Comparison of ENCODE assay signal across 39 mouse cellular contexts in the genomic region with DNA sequence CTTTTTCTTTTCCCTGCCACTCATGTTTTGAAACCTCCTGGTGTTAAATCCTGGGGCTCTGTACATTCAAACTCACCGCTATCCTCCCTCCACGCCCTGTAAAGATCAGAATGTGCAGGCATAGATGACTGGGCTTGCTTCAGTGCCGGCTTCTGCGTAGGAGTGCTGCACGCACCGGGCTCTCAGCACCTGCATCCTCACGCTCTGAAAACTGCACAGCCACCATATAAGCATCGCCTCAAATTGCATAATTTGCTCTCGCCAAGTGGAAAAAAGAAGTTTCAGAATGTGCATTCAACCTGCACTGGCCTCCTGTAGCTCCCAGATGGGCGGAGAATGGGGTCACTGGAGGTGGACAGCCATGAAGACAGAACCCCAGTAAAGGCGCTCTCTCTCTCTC. TPM values are rescaled to one million over a fixed set of nuclear protein-coding genes. Genes with fewer than 3 reads are reported as not detected.
DNase-seq lines count a peak whose midpoint lies in the region; ATAC-seq and TF ChIP-seq lines count a peak whose summit lies in the region.
"Had no signal": no experiment of that assay in that cellular context is flagged by ENCODE, and none has a peak within 500 bp of the region (broad histone marks: within the 10 kb centered on the region; RNA-seq: fewer than 3 reads in every experiment).

No protein-coding gene starts in this region.

- WGBS in kidney, postnatal 0 days, result 54% methylated on average over 11 of the region's 11 CpGs
- WGBS in kidney, embryonic 14.5 days, result 68% methylated on average over 11 of the region's 11 CpGs

- no peaks in the 10 kb centered on the region for H3K27me3 ChIP-seq in kidney, postnatal 0 days (ENCODE audit: insufficient read depth, low read length)
- H3K27me3 ChIP-seq in kidney, embryonic 14.5 days (ENCODE audit: control insufficient read depth, insufficient read depth, low read length), result no peaks in the 10 kb centered on the region
- H3K27me3 ChIP-seq: embryonic facial prominence, embryonic 15.5 days; forebrain, embryonic 12.5 days; intestine, embryonic 15.5 days; midbrain, embryonic 12.5 days; neural tube, embryonic 12.5 days had no signal

- H3K4me3 ChIP-seq in kidney, postnatal 0 days (replicated peaks; ENCODE audit: low read depth, low read length), result no peak overlapping the region
- no peak overlapping the region for H3K4me3 ChIP-seq in kidney, embryonic 14.5 days (ENCODE audit: low read length)
- no peak overlapping the region for H3K4me3 ChIP-seq in gastrocnemius, adult 2 months
- H3K4me3 ChIP-seq: embryonic facial prominence, embryonic 10.5 days; embryonic facial prominence, embryonic 15.5 days; forebrain, embryonic 12.5 days; intestine, embryonic 15.5 days; liver, embryonic 12.5 days; megakaryocyte, embryonic 14.5 days; midbrain, embryonic 12.5 days; myocyte; neural tube, embryonic 12.5 days had no signal

- intact Hi-C loops in gastrocnemius, adult 2 months (cut with DNase I), result no loop called here

- H3K27ac ChIP-seq in kidney, postnatal 0 days, result no peak overlapping the region
- no peak overlapping the region for H3K27ac ChIP-seq in kidney, embryonic 14.5 days (ENCODE audit: low read depth, low read length)
- H3K27ac ChIP-seq in gastrocnemius, adult 2 months, result no peak overlapping the region
- H3K27ac ChIP-seq: embryonic facial prominence, embryonic 10.5 days; embryonic facial prominence, embryonic 15.5 days; forebrain, embryonic 12.5 days; intestine, embryonic 15.5 days; liver, embryonic 12.5 days; midbrain, embryonic 12.5 days; neural tube, embryonic 12.5 days had no signal

- no peak for TF ChIP-seq CTCF in kidney, postnatal 0 days (IDR thresholded peaks at IDR 0.05; ENCODE audit: low read depth)
- TF ChIP-seq CTCF in gastrocnemius, adult 2 months (IDR thresholded peaks at IDR 0.05), result no peak

- ATAC-seq in kidney, postnatal 0 days (replicated peaks; ENCODE audit: low FRiP score, low read depth), result no peak
- no peak for ATAC-seq in kidney, embryonic 14.5 days (ENCODE audit: low FRiP score, low TSS enrichment)
- ATAC-seq in CD4-positive, CD25-positive, alpha-beta regulatory T cell, adult 4 months, result peak; percentile 48
- ATAC-seq: forebrain, postnatal 0 days; hindbrain, embryonic 16.5 days; intestine, embryonic 15.5 days; liver, embryonic 12.5 days; liver, postnatal 0 days had no signal

- no peaks in the 10 kb centered on the region for H3K36me3 ChIP-seq in kidney, postnatal 0 days (ENCODE audit: insufficient read depth, low read length)
- no peaks in the 10 kb centered on the region for H3K36me3 ChIP-seq in kidney, embryonic 14.5 days (ENCODE audit: control insufficient read depth, insufficient read depth, low read length)
- H3K36me3 ChIP-seq: embryonic facial prominence, embryonic 10.5 days; embryonic facial prominence, embryonic 15.5 days; forebrain, embryonic 12.5 days; intestine, embryonic 15.5 days; liver, embryonic 12.5 days; midbrain, embryonic 12.5 days; neural tube, embryonic 12.5 days had no signal

- H3K9me3 ChIP-seq in kidney, postnatal 0 days (replicated peaks; ENCODE audit: low read length), result no peaks in the 10 kb centered on the region
- H3K9me3 ChIP-seq in kidney, embryonic 14.5 days (ENCODE audit: control insufficient read depth, low read length), result no peaks in the 10 kb centered on the region
- H3K9me3 ChIP-seq: embryonic facial prominence, embryonic 10.5 days; embryonic facial prominence, embryonic 15.5 days; forebrain, embryonic 12.5 days; intestine, embryonic 15.5 days; liver, embryonic 12.5 days; midbrain, embryonic 12.5 days; neural tube, embryonic 12.5 days had no signal

- no peak overlapping the region for H3K4me2 ChIP-seq in kidney, postnatal 0 days (ENCODE audit: low read length)
- no peak overlapping the region for H3K4me2 ChIP-seq in kidney, embryonic 14.5 days (replicated peaks; ENCODE audit: low read depth, low read length)
- H3K4me2 ChIP-seq: embryonic facial prominence, embryonic 15.5 days; forebrain, embryonic 12.5 days; intestine, embryonic 15.5 days; liver, embryonic 12.5 days; midbrain, embryonic 12.5 days; neural tube, embryonic 12.5 days had no signal

- H3K4me1 ChIP-seq in kidney, postnatal 0 days (replicated peaks; ENCODE audit: insufficient read depth, low read length), result no peaks in the 10 kb centered on the region
- H3K4me1 ChIP-seq in kidney, embryonic 14.5 days (ENCODE audit: control insufficient read depth, insufficient read depth, low read length), result no peaks in the 10 kb centered on the region
- H3K4me1 ChIP-seq: embryonic facial prominence, embryonic 10.5 days; embryonic facial prominence, embryonic 15.5 days; forebrain, embryonic 12.5 days; intestine, embryonic 15.5 days; midbrain, embryonic 12.5 days; neural tube, embryonic 12.5 days had no signal

- DNase-seq in kidney, postnatal 0 days (ENCODE audit: low spot score), result peak; percentile 9
- DNase-seq in right cerebral cortex, adult 18-20 months, result peak; percentile 37
- no peak for DNase-seq in right cerebral cortex, postnatal 14 days
- DNase-seq in brain, adult 2 months (ENCODE audit: low read depth, low spot score), result peak; percentile 65
- DNase-seq in gastrocnemius, adult 2 months, result no peak
- no peak for DNase-seq in cerebellum, postnatal 10 days
- DNase-seq: adrenal gland, postnatal 25 days; cerebellum, adult 18-20 months; cerebellum, postnatal 25 days; forebrain, postnatal 0 days; gastrocnemius, postnatal 25 days; heart, adult 18-20 months; heart, postnatal 14 days; kidney, adult 8-10 months; kidney, postnatal 25 days; liver, postnatal 0 days; lung, postnatal 4 days; thymus, postnatal 4 days had no signal

- H3K9ac ChIP-seq in kidney, postnatal 0 days (ENCODE audit: low read depth, low read length), result no peak overlapping the region
- H3K9ac ChIP-seq in kidney, embryonic 14.5 days (ENCODE audit: low read depth, low read length), result no peak overlapping the region
- H3K9ac ChIP-seq: embryonic facial prominence, embryonic 15.5 days; forebrain, embryonic 12.5 days; forebrain, postnatal 0 days; intestine, embryonic 15.5 days; liver, embryonic 12.5 days; liver, postnatal 0 days; midbrain, embryonic 12.5 days; neural tube, embryonic 12.5 days had no signal

RNA-seq across cellular contexts. Expression of a gene that starts 35.9 kb away (rescaled TPM):
- polyA plus RNA-seq in kidney, postnatal 0 days (2015; fragmentation: Nextera tagmentation; extraction: Ambion mirVana), result not detected in 2 replicates
- polyA plus RNA-seq in kidney, embryonic 14.5 days (2014; fragmentation: Nextera tagmentation; extraction: Ambion mirVana), result not detected in 2 replicates
- polyA plus RNA-seq in CD4-positive, CD25-positive, alpha-beta regulatory T cell, adult 4 months (2017; shearing (Covaris generic)), result 1 to 10 TPM in 1 of 2 experiments, under 1 TPM in 1; 0.51 to 1.0 TPM
- not detected for total RNA-seq in gastrocnemius, adult 2 months (2021)
- total RNA-seq: adrenal gland, adult 18-20 months; adrenal gland, postnatal 25 days; gastrocnemius, postnatal 25 days; heart, adult 18-20 months; heart, postnatal 14 days; MEL; midbrain, postnatal 0 days had no signal
- polyA plus RNA-seq: brain, embryonic 14.5 days; embryonic facial prominence, embryonic 15.5 days; forebrain, embryonic 12.5 days; forebrain, postnatal 0 days; heart, embryonic 14.5 days; hindbrain, embryonic 11.5 days; hindbrain, embryonic 16.5 days; intestine, embryonic 15.5 days; limb, embryonic 14.5 days; liver, embryonic 12.5 days; liver, postnatal 0 days; lung, embryonic 16.5 days; midbrain, embryonic 12.5 days; midbrain, postnatal 0 days; myocyte; neural tube, embryonic 12.5 days; stomach, embryonic 14.5 days had no signal

RNA-seq across cellular contexts. Expression of a gene that starts 44.0 kb away (rescaled TPM):
- 7.7 and 8.0 TPM in 2 replicates for polyA plus RNA-seq in kidney, postnatal 0 days (2015; fragmentation: Nextera tagmentation; extraction: Ambion mirVana)
- 8.7 and 10.6 TPM in 2 replicates for polyA plus RNA-seq in kidney, embryonic 14.5 days (2014; fragmentation: Nextera tagmentation; extraction: Ambion mirVana)
- polyA plus RNA-seq in CD4-positive, CD25-positive, alpha-beta regulatory T cell, adult 4 months (2017; shearing (Covaris generic)), result 1 to 10 TPM; 4.6 to 9.5 TPM
- total RNA-seq in gastrocnemius, adult 2 months (2021), result under 1 TPM; 0.18 to 0.47 TPM

RNA-seq across cellular contexts. Expression of a gene that starts 44.2 kb away (rescaled TPM):
- 3.7 and 4.1 TPM in 2 replicates for polyA plus RNA-seq in kidney, postnatal 0 days (2015; fragmentation: Nextera tagmentation; extraction: Ambion mirVana)
- polyA plus RNA-seq in kidney, embryonic 14.5 days (2014; fragmentation: Nextera tagmentation; extraction: Ambion mirVana), result 1.2 and 3.7 TPM in 2 replicates
- under 1 TPM; 0.46 to 0.62 TPM for polyA plus RNA-seq in CD4-positive, CD25-positive, alpha-beta regulatory T cell, adult 4 months (2017; shearing (Covaris generic))
- under 1 TPM in 1 of 2 experiments, not detected in 1; 0.36 TPM for total RNA-seq in gastrocnemius, adult 2 months (2021)

Comparison
In these comparisons a context has a peak if more than half of its experiments do, and no peak if none do; other contexts are left out.
1. DNase-seq: peak in kidney, postnatal 0 days (single experiment), right cerebral cortex, adult 18-20 months (single experiment) and brain, adult 2 months (single experiment); none in right cerebral cortex, postnatal 14 days (single experiment), gastrocnemius, adult 2 months (single experiment) and cerebellum, postnatal 10 days (0 of 2).